Mouse (Mus musculus) stomach, postnatal 0 days (tissue): ENCODE data around the gene Plxna4.

Experiments
- CTCF ChIP-seq: IDR thresholded peaks from 2 replicates; pipeline ENCODE4 v1.5.1; 2016; ENCODE audit warnings: antibody characterized with exemption, low read depth, mild to moderate bottlenecking, moderate library complexity
- EP300 ChIP-seq: optimal IDR thresholded peaks from 2 replicates; pipeline ENCODE3; 2016; ENCODE audit warnings: antibody characterized with exemption

GRCm38 (mm10) chr6:32449237-32449963 lies 138.6 kb downstream of the Plxna4 start:
- TF ChIP-seq CTCF (no peak), EP300 (no peak)
